Mouse (Mus musculus) Patski (cell line): ENCODE measurements around the gene Hoxc6. TPM values are rescaled to one million over a fixed set of nuclear protein-coding genes. Genes with fewer than 3 reads are reported as not detected.

ENCODE experiments used
- ATAC-seq: fragments of 100-300 bp; one replicate; pipeline ENCODE4 v1.8.0; 2021
- CTCF ChIA-PET: fragments of 350-600 bp; sonication (Branson Sonifier 250); formaldehyde crosslinking; loops from one replicate; lab custom pipeline; 2022; ENCODE audit warnings: inconsistent platforms; lab: Charles Lee
- POLR2A ChIA-PET: fragments of 350-600 bp; sonication (Branson Sonifier 250); formaldehyde crosslinking; loops from one replicate; lab custom pipeline; 2022; ENCODE audit warnings: antibody characterized with exemption, inconsistent platforms; lab: Charles Lee
- DNase-seq: peaks from one replicate; pipeline ENCODE4 v3.0.0-alpha.2; 2011; ENCODE audit warnings: low read depth, low spot score
- H3K27me3 ChIP-seq: fragments of 371-371 bp; one replicate; pipeline ENCODE4 v1.5.1; 2021
- CTCF ChIP-seq: fragments of 100-300 bp; IDR thresholded peaks from one replicate; pipeline ENCODE4 v1.5.1; 2021
- in situ Hi-C: fragments of 300-500 bp; cut with MboI; formaldehyde crosslinking; loops from 3 replicates; pipeline ENCODE4 v1.11.1; 2018; ENCODE audit warnings: low pct_unique_long_range_greater_than_20kb, mixed read lengths
- polyA plus RNA-seq: library from polyadenylated mRNA; unstranded; gene quantifications from one replicate; pipeline ENCODE4 v1.2.3, GENCODE M21; 2021

Gene Hoxc6
- polyA plus RNA-seq, 1 experiment from 2014 or later: 1.8 TPM

GRCm38 (mm10) chr15:103009265-103010111 lies 11.4 kb downstream of the Hoxc6 start:
- in situ Hi-C loops: loop anchor here (5.0 to 10.0 kb wide), 2 partner anchors 118 to 155 kb away; partner anchors contain the start of gene Smug1
- ChIA-PET CTCF (interaction anchor here (1.5 to 2.4 kb wide), 2 partner anchors 156 to 163 kb away, joined by 4 to 7 read pairs; no protein-coding TSS in a partner anchor), POLR2A (no interaction called here)
- H3K27me3 ChIP-seq: no peaks in the 10 kb centered on the region
- no peak for DNase-seq
- ATAC-seq: no peak
- TF ChIP-seq CTCF: no peak

GRCm38 (mm10) chr15:103010112-103010846 lies 12.2 kb downstream of the Hoxc6 start:
- in situ Hi-C loops: loop anchor here (5.0 to 10.0 kb wide), 2 partner anchors 117 to 155 kb away; partner anchors contain the start of gene Smug1
- ATAC-seq (no peak), DNase-seq (no peak)
- no peak for TF ChIP-seq CTCF
- no peaks in the 10 kb centered on the region for H3K27me3 ChIP-seq
- CTCF ChIA-PET: interaction anchor here (1.1 to 2.4 kb wide), 4 partner anchors 111 to 162 kb away, joined by 3 to 7 read pairs (median 4); no protein-coding TSS in a partner anchor
- POLR2A ChIA-PET: no interaction called here

GRCm38 (mm10) chr15:103010847-103011555 lies 12.9 kb downstream of the Hoxc6 start:
- no peak for TF ChIP-seq CTCF
- in situ Hi-C loops: loop anchor here (5.0 to 10.0 kb wide), 2 partner anchors 116 to 154 kb away; partner anchors contain the start of gene Smug1
- H3K27me3 ChIP-seq: no peaks in the 10 kb centered on the region
- POLR2A ChIA-PET: no interaction called here
- CTCF ChIA-PET: interaction anchor here (1.1 to 2.4 kb wide), 3 partner anchors 110 to 161 kb away, joined by 3 to 7 read pairs (median 4); no protein-coding TSS in a partner anchor
- ATAC-seq (no peak), DNase-seq (no peak)

- ATAC-seq (no peak), DNase-seq (no peak)
- TF ChIP-seq CTCF: no peak
- in situ Hi-C loops: loop anchor here (5.0 to 10.0 kb wide), 2 partner anchors 115 to 153 kb away; partner anchors contain the start of gene Smug1
- CTCF ChIA-PET: interaction anchor here (2.4 kb wide), 1 partner anchor 160 kb away, joined by 7 read pairs; no protein-coding TSS in a partner anchor
- POLR2A ChIA-PET: no interaction called here
- no peaks in the 10 kb centered on the region for H3K27me3 ChIP-seq
These were observed 13.9 kb downstream of the Hoxc6 start for GRCm38 (mm10) chr15:103011928-103012486.

- DNase-seq: no peak
- ChIA-PET POLR2A (interaction anchor here (1.0 kb wide), 1 partner anchor 152 kb away, joined by 4 read pairs; no protein-coding TSS in a partner anchor), CTCF (interaction anchor here (0.8 to 2.1 kb wide), 22 partner anchors 9 to 176 kb away, joined by 3 to 15 read pairs (median 4); partner anchors contain the start of gene Smug1)
- in situ Hi-C loops: loop anchor here (5.0 to 10.0 kb wide), 2 partner anchors 114 to 151 kb away; partner anchors contain the start of gene Smug1
- TF ChIP-seq CTCF: peak; percentile 87
- H3K27me3 ChIP-seq: no peaks in the 10 kb centered on the region
- ATAC-seq: no peak
These were observed 15.4 kb downstream of the Hoxc6 start for GRCm38 (mm10) chr15:103013238-103013984.

- H3K27me3 ChIP-seq: no peaks in the 10 kb centered on the region
- DNase-seq (no peak), ATAC-seq (peak; percentile 17)
- ChIA-PET CTCF (interaction anchor here (1.0 to 2.1 kb wide), 11 partner anchors 10 to 163 kb away, joined by 3 to 15 read pairs (median 6); no protein-coding TSS in a partner anchor), POLR2A (no interaction called here)
- no peak for TF ChIP-seq CTCF
- in situ Hi-C loops: loop anchor here (5.0 to 10.0 kb wide), 2 partner anchors 113 to 150 kb away; partner anchors contain the start of gene Smug1
These were observed 16.3 kb downstream of the Hoxc6 start for GRCm38 (mm10) chr15:103014166-103015008.

GRCm38 (mm10) chr15:103015009-103015399 lies 16.9 kb downstream of the Hoxc6 start:
- POLR2A ChIA-PET: no interaction called here
- ATAC-seq: no peak

More at GRCm38 (mm10) chr15:103015009-103015399, 16.9 kb downstream of the Hoxc6 start:
- no peaks in the 10 kb centered on the region for H3K27me3 ChIP-seq
- CTCF ChIA-PET: no interaction called here
- in situ Hi-C loops: loop anchor here (10.0 kb wide), 1 partner anchor 150 kb away; the partner anchor contains the start of gene Smug1
- no peak for DNase-seq
- TF ChIP-seq CTCF: no peak
